Mouse (Mus musculus) C2C12 (cell line): ENCODE data around the gene Rarb. TPM values are rescaled to one million over a fixed set of nuclear protein-coding genes. Genes with fewer than 3 reads are reported as not detected.

Experiments
- H3K27me3 ChIP-seq: one replicate; pipeline ENCODE4 v1.6.1; 2011; ENCODE audit not compliant: control insufficient read depth, insufficient read depth, insufficient read length
- H3K36me3 ChIP-seq: one replicate; pipeline ENCODE4 v1.6.1; 2011; ENCODE audit not compliant: control insufficient read depth, insufficient read depth
- H3K4me3 ChIP-seq: one replicate; pipeline ENCODE4 v1.5.1; 2011; ENCODE audit warnings: mild to moderate bottlenecking, control low read depth; ENCODE audit not compliant: poor library complexity, insufficient read depth, severe bottlenecking
- H3K79me2 ChIP-seq: one replicate; pipeline ENCODE4 v1.6.1; 2011; ENCODE audit not compliant: control insufficient read depth, insufficient read depth
- H3K79me3 ChIP-seq: one replicate; pipeline ENCODE4 v1.6.1; 2011; ENCODE audit warnings: low read depth, control low read depth
- H3ac ChIP-seq: one replicate; pipeline ENCODE3; 2011; ENCODE audit warnings: low read depth; ENCODE audit not compliant: control insufficient read depth, insufficient read length
- CEBPB ChIP-seq: IDR thresholded peaks from one replicate; pipeline ENCODE4 v1.6.1; 2011; ENCODE audit warnings: low read depth, mild to moderate bottlenecking, control low read depth, moderate library complexity
- CTCF ChIP-seq: IDR thresholded peaks from one replicate; pipeline ENCODE4 v1.5.1; 2011; ENCODE audit not compliant: control insufficient read depth, insufficient read depth, insufficient read length
- FOSL1 ChIP-seq: IDR thresholded peaks from one replicate; pipeline ENCODE4 v1.8.0; 2011; ENCODE audit warnings: mild to moderate bottlenecking, low read length; ENCODE audit not compliant: poor library complexity, insufficient read depth, severe bottlenecking
- MAX ChIP-seq: IDR thresholded peaks from one replicate; pipeline ENCODE4 v1.6.1; 2011; ENCODE audit warnings: mild to moderate bottlenecking, control low read depth
- MYOD1 ChIP-seq: IDR thresholded peaks from one replicate; pipeline ENCODE4 v1.6.1; 2011; ENCODE audit warnings: low read depth; ENCODE audit not compliant: control insufficient read depth, insufficient read length
- MYOG ChIP-seq: IDR thresholded peaks from one replicate; pipeline ENCODE4 v1.6.1; 2011; ENCODE audit not compliant: control insufficient read depth, insufficient read length; ENCODE audit errors: extremely low read depth
- USF1 ChIP-seq: IDR thresholded peaks from one replicate; pipeline ENCODE4 v1.6.1; 2011; ENCODE audit warnings: low read depth, mild to moderate bottlenecking, control low read depth, moderate library complexity
- polyA plus RNA-seq: library from polyadenylated mRNA; unstranded; fragments of >200 nt; fragmentation: generic; extraction: Trizol; gene quantifications from one replicate; pipeline ENCODE4 v1.2.1, GENCODE M21; 2012; ENCODE audit warnings: missing spikeins

Gene Rarb
- polyA plus RNA-seq, 1 experiment = 0.06 TPM

- Histone ChIP-seq H3ac (no peak overlapping the region), H3K36me3 (no peaks in the 10 kb centered on the region), H3K27me3 (no peaks in the 10 kb centered on the region), H3K79me3 (no peaks in the 10 kb centered on the region), H3K4me3 (no peak overlapping the region), H3K79me2 (no peaks in the 10 kb centered on the region)
- TF ChIP-seq MYOD1 (no peak), CEBPB (no peak), MAX (no peak), FOSL1 (no peak), MYOG (no peak), USF1 (no peak), CTCF (no peak)
These were observed 371.4 kb downstream of the Rarb start for GRCm38 (mm10) chr14:16447587-16447986.

DNA sequence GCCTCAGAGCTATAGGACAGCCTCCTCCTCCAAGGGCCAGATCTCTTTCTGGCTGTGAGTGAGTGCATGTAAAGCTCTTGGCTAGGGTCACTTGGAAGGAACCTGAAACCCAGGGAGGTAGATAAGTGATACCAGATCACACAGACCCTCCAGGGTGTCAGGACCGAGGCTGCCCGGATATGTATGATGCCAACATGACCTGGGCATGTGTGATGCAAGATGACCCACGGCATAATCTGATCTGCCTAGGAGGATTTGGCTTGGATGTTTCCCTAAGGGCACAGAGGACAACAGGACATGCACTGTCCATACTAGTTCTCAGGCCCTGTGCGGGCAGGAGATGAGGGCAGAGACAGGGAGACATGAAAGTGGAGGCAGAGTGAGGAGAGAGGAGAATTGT is 374.1 kb downstream of the Rarb start:
- H3K79me3 ChIP-seq = no peaks in the 10 kb centered on the region
- H3K79me2 ChIP-seq = no peaks in the 10 kb centered on the region
- no peaks in the 10 kb centered on the region for H3K27me3 ChIP-seq
- H3K36me3 ChIP-seq = no peaks in the 10 kb centered on the region
- H3K4me3 ChIP-seq = no peak overlapping the region
- no peak overlapping the region for H3ac ChIP-seq
- TF ChIP-seq MAX (no peak), USF1 (no peak), MYOG (no peak), CEBPB (no peak), CTCF (no peak), FOSL1 (no peak), MYOD1 (no peak)

GRCm38 (mm10) chr14:16439385-16440126 is 379.4 kb downstream of the Rarb start:
- Histone ChIP-seq H3ac (no peak overlapping the region), H3K36me3 (no peaks in the 10 kb centered on the region), H3K79me3 (no peaks in the 10 kb centered on the region), H3K79me2 (no peaks in the 10 kb centered on the region), H3K27me3 (no peaks in the 10 kb centered on the region), H3K4me3 (no peak overlapping the region)
- no peak for TF ChIP-seq MYOG

- no peak for TF ChIP-seq MYOG
- no peak for TF ChIP-seq MYOD1
- TF ChIP-seq MAX = no peak
- no peak for TF ChIP-seq CTCF
- no peak for TF ChIP-seq USF1
- no peak for TF ChIP-seq FOSL1
- TF ChIP-seq CEBPB = no peak
- Histone ChIP-seq H3K79me3 (no peaks in the 10 kb centered on the region), H3K4me3 (no peak overlapping the region), H3K79me2 (no peaks in the 10 kb centered on the region), H3K36me3 (peaks cover 1% of the 10 kb centered on the region), H3K27me3 (no peaks in the 10 kb centered on the region), H3ac (no peak overlapping the region)
These were observed 381.6 kb downstream of the Rarb start for GRCm38 (mm10) chr14:16437386-16437785.

DNA sequence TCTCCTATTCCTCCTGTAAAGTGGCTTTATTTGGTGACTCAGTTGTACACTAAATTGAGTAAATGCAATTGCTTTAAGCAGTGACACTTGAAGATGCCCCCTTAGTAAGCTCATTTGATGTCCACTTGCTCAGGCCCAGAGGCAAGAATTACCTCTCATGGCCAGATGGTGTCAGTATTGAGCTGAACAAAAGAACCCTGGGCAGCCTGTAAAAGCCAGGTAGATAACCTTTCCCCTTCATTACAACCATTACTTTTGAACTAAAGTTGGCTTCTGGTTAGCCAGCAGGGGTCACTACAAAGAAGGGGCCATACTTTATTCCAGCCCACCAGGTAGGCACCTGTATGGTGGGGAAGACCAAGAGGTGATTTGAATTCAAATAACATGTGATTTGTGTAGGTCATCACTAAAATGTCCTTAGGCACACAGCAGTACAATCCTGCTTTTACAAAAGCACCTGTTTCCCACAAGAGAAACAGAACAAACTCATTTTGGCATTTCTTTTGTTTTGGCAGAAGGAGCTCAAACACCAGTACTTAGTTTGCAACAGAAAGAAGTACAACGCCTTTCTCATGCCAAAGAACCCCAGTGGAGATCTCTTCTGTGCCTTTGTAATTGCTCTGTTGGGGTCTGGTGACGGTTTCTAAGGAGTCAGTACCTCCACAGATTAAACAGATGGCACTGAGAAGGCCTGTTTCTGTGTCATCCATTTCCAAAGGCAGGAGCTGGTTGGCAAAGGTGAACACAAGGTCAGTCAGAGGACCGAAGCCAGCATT is 384.4 kb downstream of the Rarb start:
- no peak overlapping the region for H3K4me3 ChIP-seq
- no peaks in the 10 kb centered on the region for H3K79me2 ChIP-seq
- H3ac ChIP-seq = no peak overlapping the region
- TF ChIP-seq USF1 (no peak), MYOG (no peak), CTCF (peak; percentile 21)
- no peaks in the 10 kb centered on the region for H3K79me3 ChIP-seq
- no peaks in the 10 kb centered on the region for H3K27me3 ChIP-seq
- peaks cover 15% of the 10 kb centered on the region for H3K36me3 ChIP-seq
